Mouse (Mus musculus) liver, adult 2 months (tissue): ENCODE results near the gene Gm12166.

Source experiments
- CTCF ChIP-seq: fragments of 200-500 bp; IDR thresholded peaks from 2 replicates; pipeline ENCODE4 v1.5.1; 2011; ENCODE audit warnings: low read depth, low read length, control low read depth
- POLR2A ChIP-seq: fragments of 200-500 bp; IDR thresholded peaks from 2 replicates; pipeline ENCODE4 v1.6.1; 2011; ENCODE audit warnings: low read length, control low read depth; ENCODE audit not compliant: insufficient read depth; ENCODE audit errors: extremely low read depth

DNA sequence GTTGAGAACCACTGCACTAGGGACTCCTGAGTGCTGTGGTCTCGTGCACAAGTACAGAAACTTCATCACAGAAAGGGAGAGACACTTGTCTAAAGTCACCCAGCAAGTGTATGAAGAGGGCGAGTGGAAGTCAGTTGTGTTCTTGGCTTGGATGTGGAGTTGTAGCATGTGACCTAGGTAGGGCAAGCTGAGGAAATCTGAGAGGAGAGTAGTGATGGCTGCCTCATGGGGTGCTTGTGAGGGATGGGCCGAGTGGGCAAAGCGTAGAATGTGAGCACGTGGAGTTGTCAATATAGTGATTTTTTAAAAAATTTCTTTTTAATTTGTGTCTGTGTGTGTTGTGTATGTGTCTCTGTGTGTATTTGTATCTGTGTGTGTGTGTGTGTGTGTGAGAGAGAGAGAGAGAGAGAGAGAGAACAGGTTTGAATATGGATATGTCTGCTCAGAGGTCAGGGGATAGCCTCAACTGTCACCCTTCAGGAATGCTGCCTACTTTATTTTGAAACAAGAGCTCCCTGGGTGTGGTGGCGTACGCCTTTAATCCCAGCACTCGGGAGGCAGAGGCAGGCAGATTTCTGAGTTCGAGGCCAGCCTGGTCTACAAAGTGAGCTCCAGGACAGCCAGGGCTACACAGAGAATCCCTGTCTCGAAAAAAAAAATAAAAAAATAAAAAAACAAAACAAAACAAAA is 15.4 kb upstream of the Gm12166 start:
- no peak for TF ChIP-seq CTCF
- TF ChIP-seq POLR2A, result no peak
